Mouse (Mus musculus) adrenal gland, postnatal 4 days (tissue): ENCODE results near the gene Scn7a. TPM values are rescaled to one million over a fixed set of nuclear protein-coding genes. Genes with fewer than 3 reads are reported as not detected.

Source experiments
- DNase-seq, 2 experiments: peaks; one replicate each; pipeline ENCODE4 v3.0.0; 2021 to 2022; ENCODE audit warnings: low spot score in 2 of 2, mixed read lengths in 2 of 2
- long read RNA-seq, 2 experiments: library from polyadenylated mRNA; stranded (forward); transcript quantifications; one replicate each; pipeline ENCODE4 v2.0.0; 2021
- total RNA-seq, 2 experiments: library from RNA; stranded (reverse); gene quantifications; 2 replicates each; pipeline ENCODE4 v1.2.3; 2021

Scn7a gene
- 1 to 10 TPM; 5.8 to 6.0 TPM for total RNA-seq
- long read RNA-seq, experiment 1: 0 reads
- long read RNA-seq, experiment 2, partial matches to known transcripts: 0 of 2 reads
- long read RNA-seq, experiment 2, other reads (novel, unspliced or antisense): 2 of 2 reads

DNA sequence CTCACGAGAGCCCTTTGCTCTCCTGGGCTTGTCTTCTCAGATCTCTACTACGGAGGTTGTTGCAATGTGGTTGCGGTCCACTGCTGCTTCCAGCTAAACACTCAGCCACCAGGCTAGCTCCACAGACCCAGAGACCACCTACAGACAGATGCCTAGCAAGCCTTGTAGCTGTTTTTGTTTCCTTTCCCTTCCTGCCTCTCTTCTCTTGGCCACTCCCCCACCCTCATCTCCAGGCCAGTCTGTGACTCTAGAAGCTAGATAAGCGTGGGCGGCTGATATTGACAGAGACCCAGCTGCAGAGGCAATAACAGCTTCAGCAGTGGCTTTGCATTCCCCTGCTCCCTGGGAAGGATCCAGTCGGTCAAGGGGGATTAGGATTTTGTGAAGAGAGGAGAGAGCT, at the start of gene Scn7a:
Scn7a (minus strand) TSS at position 150 of the 400 bp plus-strand sequence.
- DNase-seq: no peak

DNA sequence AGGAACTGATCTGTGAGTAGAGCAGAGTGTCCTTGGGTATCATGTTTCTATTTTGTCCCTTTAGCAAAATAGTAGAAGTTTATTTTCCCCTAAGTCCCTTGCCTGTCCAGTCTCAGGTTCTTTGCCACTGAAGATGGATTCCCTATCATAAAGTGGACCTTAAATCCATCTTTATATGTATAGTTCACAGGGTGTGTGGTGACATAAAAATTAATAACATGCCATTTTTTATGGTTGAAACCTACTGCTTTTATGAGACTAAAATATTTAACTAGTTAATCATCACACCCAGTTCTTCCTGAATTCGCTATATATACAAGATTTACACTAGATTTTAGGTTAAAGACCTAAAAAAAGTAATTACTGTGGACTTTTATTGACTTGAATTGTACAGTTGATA, 43.0 kb upstream of the Scn7a start:
- DNase-seq: no peak

DNA sequence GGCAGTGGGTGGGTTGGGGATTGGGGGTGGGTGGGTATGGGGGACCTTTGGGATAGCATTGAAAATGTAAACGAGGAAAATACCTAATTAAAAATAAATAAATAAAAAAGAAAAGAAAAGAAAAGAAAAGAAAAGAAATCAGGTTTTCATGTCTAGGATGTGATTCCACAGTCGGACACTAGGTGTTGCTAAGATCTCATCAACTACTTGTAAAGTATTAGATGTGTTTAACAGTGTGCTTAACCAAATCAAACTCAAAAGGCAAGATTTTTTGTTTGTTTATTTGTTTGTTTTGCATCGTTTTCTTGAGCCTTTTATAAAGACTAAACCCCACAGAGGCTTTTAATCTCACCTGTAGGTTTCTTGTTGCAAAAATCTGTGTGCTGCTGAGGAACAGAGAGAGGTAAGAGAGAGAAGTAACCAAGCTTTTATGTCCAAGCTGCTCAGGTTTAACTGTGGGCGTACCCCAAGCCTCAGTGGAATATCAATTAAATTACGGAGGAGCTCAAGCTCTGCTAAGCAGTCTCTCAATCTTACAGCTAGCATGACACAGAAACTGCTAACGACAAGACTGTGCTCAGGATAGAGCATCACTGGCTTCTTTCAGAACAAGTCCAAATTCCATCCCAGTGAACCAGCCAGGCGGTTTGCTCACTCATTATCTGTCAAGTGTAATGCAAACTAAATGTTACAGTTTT, 35.3 kb upstream of the Scn7a start:
- no peak for DNase-seq

DNA sequence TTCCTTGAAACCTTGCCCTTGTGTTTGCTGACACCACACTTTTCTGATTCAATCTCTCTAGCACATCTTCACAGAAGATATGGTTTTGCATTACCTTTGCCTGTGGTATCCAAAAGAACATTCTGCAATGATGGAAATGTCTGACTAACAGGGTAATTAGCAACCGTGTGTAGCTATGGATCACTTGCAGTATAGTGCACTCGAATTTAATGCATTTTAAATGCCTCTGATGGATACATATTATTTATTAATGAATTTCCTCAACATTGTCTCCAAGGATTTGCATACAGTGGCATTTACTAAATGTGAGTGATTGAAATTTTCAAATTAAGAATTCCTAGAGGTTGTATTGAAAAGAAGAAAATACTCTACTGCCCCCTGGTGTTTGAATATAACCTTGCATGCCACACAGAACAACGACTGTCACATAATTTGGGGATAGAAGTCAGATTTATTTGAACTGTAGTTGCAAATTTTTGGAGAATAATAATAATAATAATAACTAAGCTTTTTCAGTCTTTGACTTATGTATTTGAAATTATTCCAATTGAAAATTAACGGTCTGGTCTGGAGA, 15.0 kb upstream of the Scn7a start:
- DNase-seq: no peak

DNA sequence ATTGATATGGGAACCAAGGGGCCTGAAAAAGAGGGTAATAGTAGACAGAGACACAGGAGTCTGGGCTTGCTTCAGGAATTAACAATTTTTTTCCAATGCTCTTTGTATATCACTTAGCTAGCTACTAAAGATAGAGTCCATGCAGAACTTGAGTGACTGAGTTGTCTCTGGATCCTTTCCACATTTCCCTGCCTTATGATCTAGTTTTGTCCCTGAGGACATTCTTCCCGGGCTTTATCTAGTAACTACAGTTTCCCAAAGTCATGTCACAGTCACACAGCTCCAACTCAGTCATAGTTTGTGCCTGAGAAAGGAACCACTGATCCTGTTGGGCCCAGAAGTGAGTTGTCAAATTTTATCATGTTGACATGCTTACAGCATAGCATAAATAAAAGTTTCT, 12.8 kb upstream of the Scn7a start:
- no peak for DNase-seq

DNA sequence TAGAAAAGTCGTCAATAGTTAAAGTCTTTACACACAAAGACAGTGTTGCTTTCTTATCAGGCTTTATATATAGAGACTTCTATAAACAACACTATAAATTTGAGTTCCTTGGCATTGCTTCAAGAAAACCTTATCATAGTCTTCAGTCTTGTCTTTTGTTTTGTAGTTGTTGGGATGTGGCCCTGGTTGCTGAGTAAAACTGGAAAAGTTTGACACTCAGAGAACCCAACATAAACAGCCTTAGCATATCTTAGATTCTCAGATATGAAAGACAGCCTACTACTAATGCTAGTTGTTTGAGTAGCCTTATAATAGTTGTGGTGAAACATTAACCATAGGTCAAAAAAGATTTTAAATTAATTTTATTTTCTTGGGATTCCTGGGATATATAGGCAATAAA, 6.9 kb upstream of the Scn7a start:
- no peak for DNase-seq

DNA sequence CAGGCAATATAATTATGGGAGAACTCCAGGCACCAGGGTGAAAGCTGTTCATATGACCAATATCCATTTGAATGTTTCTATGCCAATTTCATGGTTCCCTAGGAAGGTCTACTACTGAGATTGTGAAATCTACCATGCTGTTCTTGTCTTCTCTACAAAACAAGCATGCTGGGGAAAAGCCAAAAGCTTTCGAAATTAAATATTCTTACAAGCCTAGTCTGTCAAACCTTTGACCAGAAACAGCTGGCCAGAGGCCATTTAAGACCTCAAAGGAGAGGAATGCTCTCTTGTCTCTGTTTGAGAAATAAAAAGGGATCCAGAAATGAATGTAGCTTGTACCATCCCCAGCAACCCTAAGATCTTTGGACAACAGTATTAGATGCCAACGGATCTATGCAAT, 3.8 kb downstream of the Scn7a start:
- DNase-seq: no peak

DNA sequence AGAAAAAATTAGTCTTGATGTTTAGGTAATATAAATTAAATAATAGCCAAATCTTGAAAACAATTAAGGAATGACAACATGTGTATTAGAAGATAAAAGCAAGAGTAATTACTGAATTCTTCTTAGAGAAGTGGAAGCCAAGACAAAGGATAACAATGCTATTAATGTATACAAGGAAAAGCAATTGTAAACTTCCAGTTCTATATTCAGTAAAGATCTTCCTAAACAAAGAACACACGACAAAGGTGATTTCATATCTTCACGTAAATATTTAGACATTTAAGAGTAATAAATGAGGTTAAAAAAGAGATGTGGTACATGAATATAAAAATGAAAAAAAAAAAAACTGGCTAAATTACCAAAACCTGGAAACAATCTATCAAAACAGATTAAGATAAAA, 16.7 kb downstream of the Scn7a start:
- DNase-seq: no peak

DNA sequence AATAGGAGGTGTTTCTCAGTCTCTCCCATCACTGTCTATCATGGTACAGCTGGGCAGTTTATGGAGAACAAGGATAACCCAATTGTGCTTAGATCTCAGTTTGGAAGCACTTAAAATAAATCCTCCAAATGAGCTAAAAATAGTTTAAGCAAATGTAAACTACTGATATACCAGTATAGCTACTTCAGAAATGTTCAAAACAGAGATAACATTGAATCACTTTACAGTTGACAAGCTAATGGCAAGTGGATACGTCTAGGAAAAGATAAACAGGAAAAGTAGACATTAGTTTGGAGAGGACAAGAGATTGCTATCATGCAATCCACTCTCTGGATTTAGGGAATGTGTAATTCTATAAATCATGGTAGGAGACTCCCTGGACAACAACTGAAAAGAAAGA, 19.5 kb downstream of the Scn7a start:
- no peak for DNase-seq

DNA sequence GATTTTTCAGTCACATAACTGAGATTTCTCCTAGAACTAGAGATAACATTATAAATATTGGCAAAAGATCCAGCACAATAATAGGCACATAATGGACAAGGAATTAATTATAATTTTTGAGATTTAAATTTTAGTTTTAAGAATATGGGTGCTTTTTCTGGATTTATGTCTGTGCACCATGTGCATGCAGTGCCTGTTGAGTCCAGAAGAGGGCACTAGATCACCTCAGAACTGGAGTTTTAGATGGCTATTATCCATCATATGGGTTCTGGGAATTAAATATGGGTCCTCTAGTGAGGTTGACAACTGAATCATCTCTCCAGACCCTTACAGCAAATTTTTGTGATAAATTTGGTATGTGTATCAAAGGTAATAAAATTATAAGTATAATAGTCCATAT, 21.8 kb downstream of the Scn7a start:
- no peak for DNase-seq

DNA sequence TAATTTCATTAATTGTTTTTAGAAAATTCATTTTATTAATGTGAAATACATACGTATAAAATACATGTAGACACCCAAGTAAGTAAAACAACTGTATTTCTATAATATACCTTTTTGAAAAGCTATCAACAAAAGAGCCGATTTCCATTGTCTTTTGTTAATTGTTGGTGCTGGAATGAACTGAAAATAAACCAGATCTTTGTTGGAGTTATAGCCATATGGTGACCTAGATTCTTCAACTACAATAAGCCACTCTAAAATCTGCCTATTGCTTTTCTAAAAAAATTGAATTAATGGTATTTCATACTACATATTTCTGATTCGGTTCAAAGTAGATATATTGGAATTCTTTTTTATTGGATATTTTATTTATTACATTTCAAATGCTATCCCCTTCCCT, 56.7 kb downstream of the Scn7a start:
- no peak for DNase-seq

DNA sequence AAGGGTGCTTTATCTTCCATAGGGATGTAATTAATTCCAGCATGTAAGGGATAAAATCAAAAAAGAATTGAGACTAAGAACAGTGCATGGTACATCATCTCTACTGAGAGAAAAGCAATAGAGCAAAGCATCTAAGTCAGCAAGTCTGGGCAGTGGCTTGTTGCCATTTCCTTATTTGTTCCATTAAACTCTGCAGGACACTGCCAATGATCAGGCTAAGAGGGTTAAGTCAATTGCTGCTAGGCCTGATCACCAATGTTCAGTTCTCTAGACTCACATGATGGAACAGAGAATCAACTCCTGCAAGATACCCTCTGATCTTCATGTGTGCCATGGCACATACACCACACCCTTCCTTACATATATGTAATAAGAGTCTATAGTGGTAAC, 57.1 kb downstream of the Scn7a start:
- no peak for DNase-seq

DNA sequence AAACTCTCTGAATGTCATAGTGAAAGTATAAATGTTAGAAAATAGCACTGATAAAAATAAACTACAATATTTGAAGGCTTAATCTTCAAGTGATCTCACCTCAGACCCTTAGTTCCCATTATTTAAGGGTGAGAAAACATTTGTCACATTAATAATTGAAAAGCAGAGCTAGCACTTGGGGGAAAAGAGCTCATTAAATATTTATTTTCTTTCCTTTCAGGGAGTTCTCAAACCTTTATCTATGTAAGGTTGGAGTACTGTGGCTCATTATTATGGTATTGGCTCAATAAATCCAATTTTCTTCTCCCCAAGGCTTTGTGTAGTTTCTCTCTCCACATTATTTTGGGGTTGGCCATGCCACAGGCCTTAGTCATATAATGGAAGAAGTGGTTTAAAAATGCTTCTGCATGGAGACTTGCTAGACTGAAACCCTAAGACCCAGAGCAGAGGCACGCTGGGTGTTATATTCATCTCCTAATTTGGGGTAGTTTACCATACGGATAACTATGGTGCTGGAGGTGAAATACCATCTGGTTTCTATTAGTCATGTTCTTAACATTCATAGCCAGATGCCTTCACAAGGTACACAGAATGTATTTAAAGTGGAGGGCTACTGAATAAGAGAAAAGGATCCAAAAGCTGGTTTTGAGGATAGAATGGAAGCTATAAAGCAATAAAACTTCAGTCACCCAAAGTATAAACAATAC, 57.7 kb downstream of the Scn7a start:
- DNase-seq: no peak

DNA sequence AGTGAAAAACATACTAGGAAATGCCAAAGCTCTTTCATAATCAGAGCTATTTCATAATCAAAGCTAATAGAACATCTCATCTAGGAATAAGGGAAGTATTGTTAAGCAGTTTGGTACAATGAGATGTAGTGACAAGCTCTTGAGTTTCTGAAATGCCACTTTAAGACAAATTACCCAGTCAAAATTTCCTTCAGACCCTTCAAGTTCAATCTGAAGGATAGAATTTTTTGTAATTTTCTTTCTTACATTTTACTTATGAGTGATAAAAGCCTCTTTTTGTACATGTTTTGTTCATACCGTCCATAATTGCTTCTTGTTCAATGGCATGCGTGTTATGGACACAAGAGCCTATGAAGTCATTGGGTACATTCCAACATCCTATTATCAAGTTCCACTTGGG, 72.6 kb downstream of the Scn7a start:
- no peak for DNase-seq

DNA sequence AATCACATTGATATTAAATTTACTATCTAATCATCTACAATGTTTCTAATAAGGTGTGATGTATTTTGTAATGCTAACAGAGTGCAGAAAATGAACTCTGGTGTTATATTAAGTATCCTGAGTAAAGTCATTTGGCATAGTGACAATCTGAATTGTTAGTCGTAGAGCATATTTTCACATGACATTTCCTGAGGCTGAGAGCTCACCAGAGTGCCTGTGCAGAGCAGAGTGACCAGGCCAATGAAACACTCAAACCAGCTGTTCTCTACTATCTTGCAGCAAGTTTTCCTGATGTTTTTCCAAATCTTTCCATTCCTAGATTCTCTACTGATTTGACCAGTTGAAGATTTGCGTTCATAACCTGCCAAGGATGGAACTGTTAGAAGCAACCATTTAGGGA, 92.4 kb downstream of the Scn7a start:
- DNase-seq: no peak

DNA sequence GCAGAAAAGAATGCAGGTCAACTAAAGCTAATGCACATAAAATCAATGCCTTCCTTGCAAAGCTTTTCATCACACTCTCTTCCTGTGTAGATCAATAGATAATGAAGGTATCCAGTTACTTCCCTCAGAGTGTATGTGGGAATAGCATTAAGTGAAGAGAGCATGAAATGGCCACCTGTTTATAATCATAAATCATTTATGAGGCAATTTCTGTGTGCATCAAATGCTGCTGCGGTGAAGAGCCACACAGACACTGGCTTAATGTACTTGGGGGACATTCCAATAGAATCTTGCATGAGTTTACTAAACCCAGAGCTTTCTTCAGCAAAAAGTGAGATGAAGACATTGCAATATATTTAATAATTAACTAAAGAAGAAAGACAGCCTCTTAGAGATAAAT, 122.7 kb downstream of the Scn7a start:
- no peak for DNase-seq

DNA sequence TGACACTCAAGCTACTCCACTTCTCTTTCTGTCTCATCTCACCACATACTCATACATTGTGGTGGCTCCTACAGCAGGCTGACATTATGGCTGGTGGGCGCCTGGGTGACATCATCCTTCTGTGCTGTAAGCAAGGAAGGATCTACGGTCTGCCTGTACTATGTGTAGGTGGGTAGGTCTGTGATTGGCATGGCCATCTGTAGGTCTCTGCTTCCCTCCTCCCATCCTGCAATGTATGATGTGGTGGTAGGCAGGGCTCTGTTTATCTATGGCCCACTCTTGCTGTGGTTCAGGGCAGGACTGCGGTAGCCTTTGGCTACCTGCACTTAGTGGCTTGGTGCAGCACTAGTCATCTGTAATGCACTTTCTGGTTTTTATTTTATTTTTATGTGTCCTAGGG, 128.3 kb downstream of the Scn7a start:
- DNase-seq: no peak

DNA sequence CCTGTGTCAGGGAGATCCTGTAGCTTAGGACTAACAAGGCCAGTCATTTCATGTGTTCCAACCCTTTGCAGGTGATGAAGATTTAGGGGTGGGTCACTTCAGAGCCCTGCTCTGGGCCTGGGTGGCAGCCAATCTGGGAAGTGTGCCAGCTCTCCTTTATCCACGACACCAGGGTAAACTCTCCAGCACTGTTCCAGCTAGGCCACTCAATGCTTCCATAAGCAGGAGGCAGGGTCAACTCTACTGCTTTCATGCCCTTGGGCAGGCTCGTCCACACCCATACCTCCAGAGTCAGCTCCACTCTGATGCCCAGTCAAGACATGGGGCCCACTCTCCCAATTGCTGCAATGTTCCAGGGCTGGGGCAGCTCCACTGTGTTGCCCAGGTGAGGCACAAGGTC, 129.3 kb downstream of the Scn7a start:
- DNase-seq: no peak

DNA sequence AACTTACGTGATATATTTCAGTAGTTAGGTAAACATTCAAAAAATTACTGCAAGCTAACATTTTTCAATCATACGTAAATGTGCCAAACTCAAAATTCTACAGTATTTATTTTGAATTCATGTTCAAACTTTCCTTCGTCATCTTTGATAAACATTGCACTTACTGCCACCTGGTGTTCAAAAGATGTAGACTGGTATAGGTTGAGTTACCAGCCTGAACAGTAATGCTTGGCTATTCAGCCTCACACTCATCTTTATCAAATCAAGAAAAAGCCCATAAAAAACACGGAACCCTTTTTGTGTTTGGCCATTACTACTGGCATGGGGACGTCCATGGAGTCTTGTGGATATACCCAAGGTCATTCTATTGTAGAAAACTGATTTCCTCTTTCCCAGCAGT, 140.3 kb downstream of the Scn7a start:
- DNase-seq: no peak

DNA sequence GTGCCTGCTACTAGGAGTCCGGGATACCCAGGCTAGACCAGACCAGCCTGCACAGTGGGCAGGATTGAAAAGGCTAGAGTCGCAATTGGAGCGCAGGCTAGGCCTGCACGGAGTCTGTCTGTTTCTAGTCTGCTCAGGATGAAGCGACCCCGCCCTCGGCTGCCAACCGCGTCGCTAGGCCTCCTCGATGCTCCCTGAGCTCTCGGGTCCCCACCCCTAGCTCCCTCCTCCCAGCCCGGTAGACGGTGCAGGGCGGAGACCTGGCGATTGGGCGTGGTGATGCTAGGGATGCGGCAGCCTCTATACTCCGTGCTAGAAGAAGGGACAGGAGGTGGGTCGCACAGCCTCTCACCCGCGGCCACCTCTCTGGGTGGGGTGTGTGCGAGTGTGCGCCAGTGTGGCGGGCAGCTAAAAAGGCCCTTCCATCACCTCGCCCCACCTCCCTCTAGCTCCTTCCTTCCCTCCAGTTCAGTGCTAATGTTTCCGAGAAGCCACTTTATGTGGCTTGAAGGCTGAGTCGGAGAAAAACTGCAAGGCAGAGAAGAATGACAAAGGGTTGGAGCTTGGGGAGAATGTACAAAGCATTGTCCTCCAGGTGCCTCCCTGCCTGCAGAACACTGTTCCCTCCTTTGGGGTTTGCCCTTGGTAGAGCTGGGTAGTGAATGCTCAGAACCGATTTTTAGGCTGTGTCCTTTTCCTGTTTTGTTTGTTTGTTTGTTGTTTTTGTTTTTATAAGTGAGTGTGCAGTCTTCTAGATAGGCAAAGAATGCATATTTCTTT, 149.9 kb downstream of the Scn7a start, which contains the start of gene Scn9a:
Scn9a (minus strand) TSS at position 383 of the 780 bp plus-strand sequence.
- no peak for DNase-seq

DNA sequence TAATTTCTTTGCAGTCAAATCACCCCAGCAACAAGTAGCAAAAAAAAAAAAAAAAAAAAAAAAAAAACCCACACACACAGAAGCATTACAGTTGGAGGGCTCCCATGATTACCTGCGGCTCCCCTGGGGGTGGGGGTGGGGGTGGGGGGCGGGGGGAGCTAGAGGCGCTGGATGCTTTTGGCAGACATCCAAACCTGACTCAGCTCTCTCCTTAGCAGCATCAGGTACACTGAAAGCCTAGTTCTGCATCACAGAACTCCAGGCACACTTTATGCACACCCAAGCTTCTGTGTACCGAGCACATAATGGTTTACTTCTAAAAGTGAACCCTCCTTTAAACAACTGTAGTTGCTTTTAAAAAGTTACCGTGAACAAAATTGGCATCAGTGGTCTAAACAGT, 152.0 kb downstream of the Scn7a start:
- no peak for DNase-seq
